Mouse (Mus musculus) kidney, embryonic 16.5 days (tissue): ENCODE results near the gene Olfr820. TPM values are rescaled to one million over a fixed set of nuclear protein-coding genes. Genes with fewer than 3 reads are reported as not detected.
A peak's percentile ranks its signal among the peaks of the same experiment; 100 is the strongest.
"Not testable (repeated sequence)": the region's sequence is repeated elsewhere in the genome, so short reads cannot be mapped to it uniquely, and the experiment has no call there.

ENCODE experiments used
- ATAC-seq: fragments of 200-750 bp; cut with Nextera tagmentation; 2 replicates; pipeline ENCODE4 v1.8.0; 2017; ENCODE audit warnings: moderate TSS enrichment; ENCODE audit not compliant: low FRiP score, low TSS enrichment
- H3K27ac ChIP-seq: fragments of 300-500 bp; sonication (generic); 2 replicates; pipeline ENCODE4 v1.5.1; 2014; ENCODE audit warnings: low read length
- H3K27me3 ChIP-seq: fragments of 300-500 bp; sonication (generic); 2 replicates; pipeline ENCODE4 v1.6.1; 2014; ENCODE audit warnings: low read length, control low read depth, mixed read lengths; ENCODE audit not compliant: insufficient read depth
- H3K36me3 ChIP-seq: fragments of 300-500 bp; sonication (generic); 2 replicates; pipeline ENCODE4 v1.6.1; 2014; ENCODE audit warnings: low read length, control low read depth, mixed read lengths; ENCODE audit not compliant: insufficient read depth
- H3K4me1 ChIP-seq: fragments of 300-500 bp; sonication (generic); 2 replicates; pipeline ENCODE4 v1.6.1; 2014; ENCODE audit warnings: low read length, control low read depth, mixed read lengths; ENCODE audit not compliant: insufficient read depth
- H3K4me2 ChIP-seq: fragments of 300-500 bp; sonication (generic); replicated peaks from 2 replicates; pipeline ENCODE4 v1.6.1; 2014; ENCODE audit warnings: low read depth, low read length
- H3K4me3 ChIP-seq: fragments of 300-500 bp; sonication (generic); 2 replicates; pipeline ENCODE4 v1.5.1; 2014; ENCODE audit warnings: mild to moderate bottlenecking, low read length
- H3K9ac ChIP-seq: fragments of 300-500 bp; sonication (generic); replicated peaks from 2 replicates; pipeline ENCODE4 v1.6.1; 2014; ENCODE audit warnings: low read length
- H3K9me3 ChIP-seq: fragments of 300-500 bp; sonication (generic); 2 replicates; pipeline ENCODE4 v1.6.1; 2016; ENCODE audit warnings: low read length, control low read depth
- WGBS: fragments of 180-500 bp; shearing (Covaris S2); extraction: QIAGEN DNeasy Blood & Tissue Kit; methylation state at CpG from one replicate; pipeline ENCODE4 v1.1.7; 2014; 5-methylcytosine and 5-hydroxymethylcytosine counted together
- polyA plus RNA-seq: library from polyadenylated mRNA; unstranded; fragments of >200 nt; fragmentation: Nextera tagmentation; extraction: Ambion mirVana; gene quantifications from 2 replicates; pipeline ENCODE4 v1.2.1, GENCODE M21; 2015

Olfr820 gene
- not detected in 2 replicates for polyA plus RNA-seq

DNA sequence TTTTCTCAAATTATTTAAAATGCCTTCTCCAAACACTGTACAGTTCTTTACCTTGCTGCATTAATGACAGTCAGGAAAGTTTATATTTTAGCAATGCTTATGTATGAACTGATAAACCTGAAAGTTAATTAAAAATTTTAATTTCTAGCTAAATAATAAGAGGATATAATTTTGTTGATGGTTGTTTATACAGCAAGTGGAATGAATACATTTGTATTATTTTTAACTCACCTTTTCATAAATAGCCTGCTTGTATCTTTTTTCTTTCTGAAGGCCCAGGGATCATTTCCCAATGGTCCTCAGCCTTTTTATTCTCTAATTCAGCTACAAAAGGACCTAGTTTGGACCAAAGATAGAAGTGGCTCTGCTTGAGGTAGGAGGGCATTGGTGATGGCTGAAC lies at the start of gene Olfr820:
Olfr820 (plus strand) TSS at position 301 of the 400 bp plus-strand sequence.
- Histone ChIP-seq H3K9ac (no peak within 1 kb of the TSS), H3K27ac (no peak within 1 kb of the TSS), H3K4me1 (no peaks in the 10 kb centered on the region), H3K9me3 (no peaks in the 10 kb centered on the region), H3K27me3 (no peaks in the 10 kb centered on the region), H3K4me2 (no peak within 1 kb of the TSS), H3K4me3 (no peak within 1 kb of the TSS), H3K36me3 (no peaks in the 10 kb centered on the region)
- no peak for ATAC-seq

DNA sequence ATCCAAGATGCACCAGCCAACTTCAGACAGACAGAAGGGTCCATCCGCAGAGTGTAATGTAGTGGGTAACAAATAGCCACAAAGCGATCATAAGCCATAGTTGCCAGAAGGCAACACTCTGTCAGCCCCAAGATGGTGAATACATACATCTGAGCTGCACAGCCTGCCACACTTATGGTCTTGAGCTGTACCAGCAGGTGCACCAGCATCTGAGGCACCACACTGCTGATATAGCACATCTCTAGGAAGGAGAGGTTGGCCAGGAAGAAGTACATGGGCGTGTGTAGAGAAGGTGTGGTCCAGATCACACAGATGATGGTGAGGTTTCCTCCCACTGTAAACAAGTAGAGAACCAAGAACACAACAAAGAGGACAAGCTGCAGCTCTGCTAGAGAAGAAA lies 46.2 kb upstream of the Olfr820 start:
- H3K4me2 ChIP-seq, ATAC-seq, H3K36me3 ChIP-seq, H3K4me3 ChIP-seq, H3K27ac ChIP-seq, H3K9me3 ChIP-seq, H3K27me3 ChIP-seq, H3K9ac ChIP-seq, H3K4me1 ChIP-seq: not testable (repeated sequence)
- 96% methylated on average over 2 of the region's 3 CpGs for WGBS

DNA sequence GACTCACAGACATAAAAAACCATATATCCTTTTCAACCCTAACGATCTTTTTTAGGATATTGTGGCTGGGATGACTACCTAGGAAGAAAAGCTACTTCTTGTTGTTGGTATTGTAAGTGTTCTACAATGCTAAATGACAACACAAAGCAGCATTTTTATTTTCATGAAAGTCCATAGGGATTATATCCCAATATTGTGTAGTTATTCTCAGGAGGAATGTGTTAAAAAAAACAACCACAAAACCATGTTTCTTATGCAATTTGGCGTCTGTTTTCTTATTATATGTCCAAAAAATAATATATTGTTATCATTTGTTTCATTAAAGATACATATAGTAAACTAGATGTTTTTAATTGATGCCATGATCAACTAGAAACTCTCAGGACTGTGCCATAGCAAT lies 45.3 kb upstream of the Olfr820 start, which contains the start of gene Olfr819:
Olfr819 (minus strand) TSS at position 101 of the 400 bp plus-strand sequence.
- not testable (repeated sequence) for ATAC-seq, H3K4me3 ChIP-seq, H3K9me3 ChIP-seq, H3K4me1 ChIP-seq, H3K27ac ChIP-seq, H3K27me3 ChIP-seq, H3K36me3 ChIP-seq, H3K9ac ChIP-seq, H3K4me2 ChIP-seq
- 77% methylated on average over 2 of the region's 2 CpGs for WGBS

DNA sequence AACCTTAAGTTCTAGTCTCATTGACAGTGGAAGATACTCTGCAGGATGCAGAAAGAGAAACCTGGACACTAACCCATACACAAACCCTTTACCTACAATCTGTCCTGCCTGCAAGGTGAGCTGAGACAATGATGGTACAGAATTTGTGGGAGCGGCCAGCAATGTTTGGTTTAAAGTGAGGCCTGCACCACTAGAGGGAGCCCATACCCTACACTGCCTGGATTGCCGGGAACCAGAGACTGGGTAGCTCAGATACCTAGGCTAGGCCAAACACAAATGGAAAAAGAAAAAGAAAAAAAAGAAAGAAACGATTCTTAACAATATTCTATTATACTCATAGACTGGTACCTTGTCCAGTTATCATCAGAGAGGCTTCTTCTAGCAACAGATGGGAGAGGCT lies 39.4 kb upstream of the Olfr820 start:
- H3K4me3 ChIP-seq, H3K27ac ChIP-seq, H3K4me1 ChIP-seq, ATAC-seq, H3K4me2 ChIP-seq, H3K27me3 ChIP-seq, H3K36me3 ChIP-seq, H3K9me3 ChIP-seq, H3K9ac ChIP-seq: not testable (repeated sequence)
- no CpG with 5 or more reads among the region's 3 CpGs for WGBS

DNA sequence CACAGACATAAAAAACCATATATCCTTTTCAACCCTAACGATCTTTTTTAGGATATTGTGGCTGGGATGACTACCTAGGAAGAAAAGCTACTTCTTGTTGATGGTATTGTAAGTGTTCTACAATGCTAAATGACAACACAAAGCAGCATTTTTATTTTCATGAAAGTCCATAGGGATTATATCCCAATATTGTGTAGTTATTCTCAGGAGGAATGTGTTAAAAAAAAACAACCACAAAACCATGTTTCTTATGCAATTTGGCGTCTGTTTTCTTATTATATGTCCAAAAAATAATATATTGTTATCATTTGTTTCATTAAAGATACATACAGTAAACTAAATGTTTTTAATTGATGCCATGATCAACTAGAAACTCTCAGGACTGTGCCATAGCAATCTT lies 36.4 kb upstream of the Olfr820 start, which contains the start of gene Olfr247:
Olfr247 (minus strand) TSS at position 101 of the 400 bp plus-strand sequence.
- no CpG with 5 or more reads among the region's 2 CpGs for WGBS
- H3K36me3 ChIP-seq, H3K27me3 ChIP-seq, H3K4me1 ChIP-seq, ATAC-seq, H3K27ac ChIP-seq, H3K4me3 ChIP-seq, H3K9me3 ChIP-seq, H3K9ac ChIP-seq, H3K4me2 ChIP-seq: not testable (repeated sequence)

DNA sequence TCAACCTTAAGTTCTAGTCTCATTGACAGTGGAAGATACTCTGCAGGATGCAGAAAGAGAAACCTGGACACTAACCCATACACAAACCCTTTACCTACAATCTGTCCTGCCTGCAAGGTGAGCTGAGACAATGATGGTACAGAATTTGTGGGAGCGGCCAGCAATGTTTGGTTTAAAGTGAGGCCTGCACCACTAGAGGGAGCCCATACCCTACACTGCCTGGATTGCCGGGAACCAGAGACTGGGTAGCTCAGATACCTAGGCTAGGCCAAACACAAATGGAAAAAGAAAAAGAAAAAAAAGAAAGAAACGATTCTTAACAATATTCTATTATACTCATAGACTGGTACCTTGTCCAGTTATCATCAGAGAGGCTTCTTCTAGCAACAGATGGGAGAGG lies 30.6 kb upstream of the Olfr820 start:
- ATAC-seq, result peak; percentile 69; the same call in 1 of the 2 replicates
- H3K4me3 ChIP-seq, H3K27ac ChIP-seq, H3K36me3 ChIP-seq, H3K4me2 ChIP-seq, H3K9me3 ChIP-seq, H3K4me1 ChIP-seq, H3K27me3 ChIP-seq, H3K9ac ChIP-seq: not testable (repeated sequence)
- no CpG with 5 or more reads among the region's 3 CpGs for WGBS

DNA sequence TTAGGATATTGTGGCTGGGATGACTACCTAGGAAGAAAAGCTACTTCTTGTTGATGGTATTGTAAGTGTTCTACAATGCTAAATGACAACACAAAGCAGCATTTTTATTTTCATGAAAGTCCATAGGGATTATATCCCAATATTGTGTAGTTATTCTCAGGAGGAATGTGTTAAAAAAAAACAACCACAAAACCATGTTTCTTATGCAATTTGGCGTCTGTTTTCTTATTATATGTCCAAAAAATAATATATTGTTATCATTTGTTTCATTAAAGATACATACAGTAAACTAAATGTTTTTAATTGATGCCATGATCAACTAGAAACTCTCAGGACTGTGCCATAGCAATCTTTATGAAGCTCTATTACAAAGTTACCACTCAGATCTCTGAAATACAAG lies 27.5 kb upstream of the Olfr820 start, which contains the start of gene Gm10310:
Gm10310 (minus strand) TSS at position 101 of the 400 bp plus-strand sequence.
- H3K4me1 ChIP-seq, H3K27ac ChIP-seq, H3K27me3 ChIP-seq, H3K4me3 ChIP-seq, H3K36me3 ChIP-seq, H3K9me3 ChIP-seq, H3K9ac ChIP-seq, ATAC-seq, H3K4me2 ChIP-seq: not testable (repeated sequence)
- no CpG with 5 or more reads among the region's 1 CpGs for WGBS

DNA sequence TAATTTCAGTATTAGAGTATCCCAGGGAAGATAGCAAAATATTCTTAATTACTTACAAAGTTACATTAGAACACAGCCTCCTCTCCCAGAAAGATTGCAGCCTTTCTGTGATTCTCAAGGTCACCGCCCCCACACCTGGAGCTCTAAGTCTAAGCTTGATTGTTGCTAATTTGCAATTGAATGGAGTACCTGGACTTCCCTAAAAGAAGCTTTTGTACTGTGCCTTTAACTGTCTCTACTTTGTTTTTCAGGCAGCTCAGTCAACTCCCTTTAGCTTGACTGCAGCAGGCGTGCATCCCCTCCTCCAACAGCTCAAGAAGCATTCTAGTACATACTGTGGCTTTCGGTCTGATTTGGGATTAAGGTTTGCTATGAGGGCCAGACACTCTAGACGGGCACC lies 8.3 kb upstream of the Olfr820 start:
- H3K27me3 ChIP-seq, H3K9me3 ChIP-seq, ATAC-seq, H3K9ac ChIP-seq, H3K36me3 ChIP-seq, H3K4me1 ChIP-seq, H3K27ac ChIP-seq, H3K4me2 ChIP-seq, H3K4me3 ChIP-seq: not testable (repeated sequence)
- 89% methylated on average over 4 of the region's 4 CpGs for WGBS

DNA sequence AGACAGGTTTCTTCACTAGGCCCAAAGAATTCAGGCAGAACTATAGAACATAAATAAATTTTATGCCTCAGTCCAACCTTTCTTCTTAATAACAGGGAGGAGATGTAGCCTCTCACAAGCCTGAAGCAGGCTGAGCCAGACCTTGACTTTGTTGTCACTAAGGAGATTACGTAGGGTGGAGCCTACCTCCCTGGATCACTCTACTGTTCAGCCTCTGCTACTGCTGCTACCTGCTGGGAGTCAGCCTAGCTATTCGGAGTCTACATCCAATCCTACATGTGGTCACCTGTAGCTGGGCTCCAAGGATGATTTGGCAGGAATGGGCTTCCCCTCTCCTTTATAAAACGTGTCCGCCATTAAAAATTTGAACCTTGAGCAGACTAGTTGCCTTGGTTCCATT lies 7.1 kb upstream of the Olfr820 start:
- not testable (repeated sequence) for H3K27ac ChIP-seq, H3K4me2 ChIP-seq, H3K9ac ChIP-seq, H3K4me3 ChIP-seq, H3K4me1 ChIP-seq, H3K27me3 ChIP-seq, ATAC-seq, H3K9me3 ChIP-seq, H3K36me3 ChIP-seq
- 87% methylated on average over 4 of the region's 4 CpGs for WGBS

DNA sequence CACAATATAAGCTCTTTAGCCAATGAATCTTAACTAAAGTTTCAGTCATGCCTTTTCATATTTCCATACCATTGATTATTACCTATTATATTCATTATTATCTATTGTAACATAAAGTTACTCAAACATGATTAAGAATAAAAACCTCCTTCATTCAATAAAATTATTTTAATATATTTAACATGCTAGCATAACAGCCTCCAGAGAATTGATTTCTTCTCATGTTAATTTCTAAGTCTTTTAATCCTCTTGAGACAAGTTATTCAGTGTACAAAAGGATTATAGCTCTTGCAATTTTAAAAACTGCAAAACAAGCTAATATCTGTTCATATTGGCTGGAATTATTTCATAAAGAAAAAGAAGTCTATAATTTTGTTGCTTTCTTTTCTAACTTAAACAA lies 17.6 kb downstream of the Olfr820 start, which contains the start of gene Olfr821:
Olfr821 (plus strand) TSS at position 301 of the 400 bp plus-strand sequence.
- Histone ChIP-seq H3K4me1 (no peaks in the 10 kb centered on the region), H3K27ac (no peak within 1 kb of the TSS), H3K9me3 (no peaks in the 10 kb centered on the region)

More for the DNA sequence above, 17.6 kb downstream of the Olfr820 start, which contains the start of gene Olfr821:
- Histone ChIP-seq H3K9ac (no peak within 1 kb of the TSS), H3K36me3 (no peaks in the 10 kb centered on the region), H3K4me3 (no peak within 1 kb of the TSS), H3K27me3 (no peaks in the 10 kb centered on the region), H3K4me2 (no peak within 1 kb of the TSS)
- ATAC-seq, result no peak
